Mouse (Mus musculus): ENCODE measurements at regions not wholly inside any gene's neighbourhood (a gene's known extent, or its start where the extent isn't known, plus 50 kb on each side); places are given as distances from the start of the nearest gene placed in this dataset.

DNA sequence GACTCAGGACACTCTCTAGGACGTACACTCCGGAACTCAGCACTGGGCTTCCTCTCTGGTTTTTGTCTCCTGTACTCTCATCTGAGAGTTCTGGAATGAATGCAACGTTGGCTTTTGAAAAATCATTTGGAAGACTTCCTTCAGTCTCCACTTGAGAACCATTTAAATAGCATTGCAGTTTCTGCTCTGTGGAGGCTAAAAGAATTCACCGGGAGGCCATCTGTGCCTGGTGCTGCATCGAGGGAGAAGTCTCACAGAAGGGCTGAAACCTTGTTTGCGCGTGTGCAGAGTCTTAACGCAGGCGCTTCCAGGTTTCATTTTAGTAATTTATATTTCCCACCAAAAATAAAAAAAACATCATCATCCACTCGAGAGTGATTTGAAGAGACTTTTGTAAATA is 620.3 kb downstream of the Pdcd6ip start:
- no peaks in the 10 kb centered on the region for H3K27me3 ChIP-seq (ENCODE audit: control insufficient read depth, insufficient read depth, insufficient read length)
- no peak overlapping the region for H3K4me2 ChIP-seq (ENCODE audit: low read depth)
- H3ac ChIP-seq (ENCODE audit: control insufficient read depth, insufficient read length) = no peak overlapping the region
- no peak overlapping the region for H3K4me3 ChIP-seq
- H3K36me3 ChIP-seq (ENCODE audit: control insufficient read depth, insufficient read depth) = no peaks in the 10 kb centered on the region
- TF ChIP-seq TCF3 (IDR thresholded peaks at IDR 0.05; ENCODE audit: insufficient read length, low read depth) = no peak
- no peak for TF ChIP-seq POLR2AphosphoS2 (IDR thresholded peaks at IDR 0.05; ENCODE audit: insufficient read length, low read depth)
- TF ChIP-seq CEBPB (IDR thresholded peaks at IDR 0.05; ENCODE audit: insufficient read depth, poor library complexity, severe bottlenecking) = no peak
- no peak for TF ChIP-seq MAX (IDR thresholded peaks at IDR 0.05; ENCODE audit: low read depth)
- no peak for TF ChIP-seq MYOD1 (IDR thresholded peaks at IDR 0.05; ENCODE audit: control insufficient read depth in 1 of 3, insufficient read length in 2 of 3, low read depth in 2 of 3)
- no peak for TF ChIP-seq SRF (IDR thresholded peaks at IDR 0.05; ENCODE audit: control insufficient read depth, insufficient read length, low read depth)
- TF ChIP-seq E2F4 (IDR thresholded peaks at IDR 0.05; ENCODE audit: insufficient read depth) = no peak
- no peak for TF ChIP-seq REST (IDR thresholded peaks at IDR 0.05; ENCODE audit: insufficient read depth, insufficient read length)
- no peak for TF ChIP-seq POLR2A (IDR thresholded peaks at IDR 0.05; ENCODE audit: insufficient read length, low read depth)
- TF ChIP-seq USF1 (IDR thresholded peaks at IDR 0.05; ENCODE audit: low read depth) = no peak
- no peak for TF ChIP-seq MYOG (IDR thresholded peaks at IDR 0.05; ENCODE audit: control insufficient read depth in 1 of 3, insufficient read depth in 1 of 3, insufficient read length in 2 of 3, low read depth in 2 of 3)
- TF ChIP-seq TCF12 (IDR thresholded peaks at IDR 0.05; ENCODE audit: insufficient read depth, poor library complexity, severe bottlenecking) = no peak
- no peaks in the 10 kb centered on the region for H3K79me2 ChIP-seq (ENCODE audit: control insufficient read depth, insufficient read depth)

DNA sequence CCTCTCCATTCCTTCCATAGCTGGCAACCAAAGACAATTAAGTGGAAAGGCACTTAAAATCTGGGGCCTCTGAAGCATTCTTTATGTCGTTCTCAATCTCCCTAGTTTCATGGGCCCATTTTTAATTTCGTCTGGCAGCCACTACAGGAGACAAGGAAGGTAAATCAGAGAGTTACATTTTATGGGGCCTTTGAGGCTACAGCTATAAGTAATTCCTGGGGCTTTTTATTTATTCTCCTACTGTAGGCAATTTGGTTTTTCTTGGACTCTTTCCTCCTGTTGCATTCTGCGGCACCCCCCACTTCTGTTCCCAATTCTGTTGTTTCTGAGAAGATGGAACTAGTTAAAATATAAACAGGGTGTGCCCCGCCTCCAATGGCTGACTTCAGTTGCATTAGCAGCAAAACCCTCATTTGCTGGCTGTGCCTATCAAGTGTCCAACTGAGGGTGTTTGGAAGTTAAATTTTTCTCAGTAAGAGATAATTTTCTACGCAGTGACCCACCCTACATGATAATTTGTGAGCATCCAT is 622.7 kb downstream of the Pdcd6ip start:
- TF ChIP-seq MYOG (IDR thresholded peaks at IDR 0.05; ENCODE audit: control insufficient read depth in 1 of 3, insufficient read depth in 1 of 3, insufficient read length in 2 of 3, low read depth in 2 of 3) (no peak), POLR2A (IDR thresholded peaks at IDR 0.05; ENCODE audit: insufficient read length, low read depth) (no peak), MYOD1 (IDR thresholded peaks at IDR 0.05; ENCODE audit: control insufficient read depth in 1 of 3, insufficient read length in 2 of 3, low read depth in 2 of 3) (no peak), TCF12 (IDR thresholded peaks at IDR 0.05; ENCODE audit: insufficient read depth, poor library complexity, severe bottlenecking) (no peak), MAX (IDR thresholded peaks at IDR 0.05; ENCODE audit: low read depth) (no peak), REST (IDR thresholded peaks at IDR 0.05; ENCODE audit: insufficient read depth, insufficient read length) (no peak), E2F4 (IDR thresholded peaks at IDR 0.05; ENCODE audit: insufficient read depth) (no peak), TCF3 (IDR thresholded peaks at IDR 0.05; ENCODE audit: insufficient read length, low read depth) (no peak), CEBPB (IDR thresholded peaks at IDR 0.05; ENCODE audit: insufficient read depth, poor library complexity, severe bottlenecking) (no peak), USF1 (IDR thresholded peaks at IDR 0.05; ENCODE audit: low read depth) (no peak), SRF (IDR thresholded peaks at IDR 0.05; ENCODE audit: control insufficient read depth, insufficient read length, low read depth) (no peak), POLR2AphosphoS2 (IDR thresholded peaks at IDR 0.05; ENCODE audit: insufficient read length, low read depth) (no peak)
- H3K4me2 ChIP-seq (ENCODE audit: low read depth) = no peak overlapping the region

DNA sequence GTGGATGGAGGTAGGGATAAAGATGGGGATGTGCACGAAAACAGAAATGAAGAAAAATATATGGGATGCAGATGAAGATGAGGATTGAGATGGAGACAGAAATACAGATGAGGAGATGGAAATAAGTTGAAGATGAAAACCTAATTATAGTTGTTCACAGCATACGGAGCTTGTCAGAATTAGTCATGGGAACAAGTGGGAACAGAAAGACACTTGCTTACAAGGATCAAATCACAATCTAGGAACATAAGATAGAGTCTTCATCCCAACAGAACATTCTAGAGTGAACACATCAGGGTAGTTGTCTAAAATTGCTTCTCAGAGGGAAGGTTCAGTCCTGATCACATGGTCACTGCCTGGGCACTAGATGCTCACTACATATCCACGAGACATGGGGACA is 633.2 kb downstream of the Pdcd6ip start:
- no peaks in the 10 kb centered on the region for H3K79me2 ChIP-seq (ENCODE audit: control insufficient read depth, insufficient read depth)

More for the DNA sequence above, 622.7 kb downstream of the Pdcd6ip start:
- Histone ChIP-seq H3K4me3 (no peak overlapping the region), H3K36me3 (ENCODE audit: control insufficient read depth, insufficient read depth) (no peaks in the 10 kb centered on the region), H3K27me3 (ENCODE audit: control insufficient read depth, insufficient read depth, insufficient read length) (no peaks in the 10 kb centered on the region), H3K79me2 (ENCODE audit: control insufficient read depth, insufficient read depth) (no peaks in the 10 kb centered on the region), H3ac (ENCODE audit: control insufficient read depth, insufficient read length) (no peak overlapping the region)

DNA sequence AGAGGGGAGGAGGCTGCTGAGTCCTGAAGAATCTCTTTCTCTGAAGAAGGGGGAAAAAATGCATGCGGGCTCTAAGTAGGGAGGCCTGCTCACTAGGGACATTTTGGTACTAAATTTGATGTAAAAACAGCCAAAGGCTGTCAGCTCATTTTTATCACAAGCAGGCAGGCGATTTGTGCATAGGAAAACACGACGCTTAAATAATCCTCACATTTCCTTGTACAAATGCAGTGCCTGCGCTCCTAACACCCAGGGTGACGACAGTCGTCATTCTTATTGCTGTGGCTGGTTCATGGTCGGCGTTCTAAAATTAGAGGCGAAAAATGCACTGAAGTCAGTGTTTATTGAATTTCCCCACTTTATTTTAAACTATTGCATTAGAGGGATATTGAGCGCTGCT is 650.6 kb downstream of the Pdcd6ip start:
- no peaks in the 10 kb centered on the region for H3K79me2 ChIP-seq (ENCODE audit: control insufficient read depth, insufficient read depth)

More for the DNA sequence above, 633.2 kb downstream of the Pdcd6ip start:
- TF ChIP-seq E2F4 (IDR thresholded peaks at IDR 0.05; ENCODE audit: insufficient read depth) (no peak), REST (IDR thresholded peaks at IDR 0.05; ENCODE audit: insufficient read depth, insufficient read length) (no peak), CEBPB (IDR thresholded peaks at IDR 0.05; ENCODE audit: insufficient read depth, poor library complexity, severe bottlenecking) (no peak), POLR2A (IDR thresholded peaks at IDR 0.05; ENCODE audit: insufficient read length, low read depth) (no peak), MYOD1 (IDR thresholded peaks at IDR 0.05; ENCODE audit: control insufficient read depth in 1 of 3, insufficient read length in 2 of 3, low read depth in 2 of 3) (no peak)
- Histone ChIP-seq H3ac (ENCODE audit: control insufficient read depth, insufficient read length) (no peak overlapping the region), H3K27me3 (ENCODE audit: control insufficient read depth, insufficient read depth, insufficient read length) (no peaks in the 10 kb centered on the region), H3K4me2 (ENCODE audit: low read depth) (no peak overlapping the region), H3K36me3 (ENCODE audit: control insufficient read depth, insufficient read depth) (no peaks in the 10 kb centered on the region), H3K4me3 (no peak overlapping the region)

More for the DNA sequence above, 650.6 kb downstream of the Pdcd6ip start:
- no peaks in the 10 kb centered on the region for H3K27me3 ChIP-seq (ENCODE audit: control insufficient read depth, insufficient read depth, insufficient read length)
- no peak for TF ChIP-seq USF1 (IDR thresholded peaks at IDR 0.05; ENCODE audit: low read depth)
- TF ChIP-seq POLR2A (IDR thresholded peaks at IDR 0.05; ENCODE audit: insufficient read length, low read depth) = no peak
- TF ChIP-seq TCF12 (IDR thresholded peaks at IDR 0.05; ENCODE audit: insufficient read depth, poor library complexity, severe bottlenecking) = no peak
- no peak for TF ChIP-seq CEBPB (IDR thresholded peaks at IDR 0.05; ENCODE audit: insufficient read depth, poor library complexity, severe bottlenecking)
- TF ChIP-seq SRF (IDR thresholded peaks at IDR 0.05; ENCODE audit: control insufficient read depth, insufficient read length, low read depth) = no peak
- no peak for TF ChIP-seq REST (IDR thresholded peaks at IDR 0.05; ENCODE audit: insufficient read depth, insufficient read length)
- no peak for TF ChIP-seq MAX (IDR thresholded peaks at IDR 0.05; ENCODE audit: low read depth)
- no peak for TF ChIP-seq MYOG (IDR thresholded peaks at IDR 0.05; ENCODE audit: control insufficient read depth in 1 of 3, insufficient read depth in 1 of 3, insufficient read length in 2 of 3, low read depth in 2 of 3)
- no peak for TF ChIP-seq TCF3 (IDR thresholded peaks at IDR 0.05; ENCODE audit: insufficient read length, low read depth)
- TF ChIP-seq POLR2AphosphoS2 (IDR thresholded peaks at IDR 0.05; ENCODE audit: insufficient read length, low read depth) = no peak
- TF ChIP-seq MYOD1 (IDR thresholded peaks at IDR 0.05; ENCODE audit: control insufficient read depth in 1 of 3, insufficient read length in 2 of 3, low read depth in 2 of 3) = no peak
- no peak for TF ChIP-seq E2F4 (IDR thresholded peaks at IDR 0.05; ENCODE audit: insufficient read depth)
- no peak overlapping the region for H3ac ChIP-seq (ENCODE audit: control insufficient read depth, insufficient read length)
- H3K4me2 ChIP-seq (ENCODE audit: low read depth) = no peak overlapping the region
- H3K36me3 ChIP-seq (ENCODE audit: control insufficient read depth, insufficient read depth) = no peaks in the 10 kb centered on the region
- H3K4me3 ChIP-seq = no peak overlapping the region

All from myocyte (in vitro differentiated cells).